Mouse (Mus musculus) heart, adult 2 months (tissue): ENCODE data around the gene Serpinf1.

ENCODE experiments used
- EP300 ChIP-seq: fragments of 200-500 bp; IDR thresholded peaks from 2 replicates; pipeline ENCODE4 v1.6.1; 2011; ENCODE audit warnings: low read depth, low read length, control low read depth; ENCODE audit not compliant: insufficient read depth
- POLR2A ChIP-seq: fragments of 200-500 bp; IDR thresholded peaks from 2 replicates; pipeline ENCODE4 v1.6.1; 2011; ENCODE audit warnings: mild to moderate bottlenecking, low read depth, low read length, control low read depth; ENCODE audit not compliant: insufficient read depth

DNA sequence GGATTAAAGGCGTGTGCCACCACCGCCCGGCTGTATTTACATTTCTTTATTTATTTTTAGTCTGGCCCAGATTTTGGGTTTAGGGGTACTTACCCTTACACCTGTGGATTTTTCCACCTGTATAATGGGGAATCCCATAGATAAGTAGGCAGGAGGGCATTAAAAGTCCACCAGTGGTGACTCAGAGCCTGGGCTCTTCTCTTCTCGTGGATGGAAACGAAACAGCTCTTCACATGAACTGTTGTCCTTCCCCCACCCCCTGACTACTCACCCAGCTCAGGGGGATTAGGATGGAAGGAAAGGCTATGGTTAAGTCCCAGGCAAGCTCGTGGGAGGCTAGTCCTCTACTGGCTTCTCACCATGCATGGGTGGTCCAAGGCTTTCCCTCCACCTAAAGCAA lies 41.9 kb upstream of the Serpinf1 start:
- TF ChIP-seq POLR2A (no peak), EP300 (no peak)
